Mouse (Mus musculus) CD4-positive helper T cell, adult 2 months (primary cell): ENCODE measurements around the gene Ppib.

Experiments
- DNase-seq: peaks from one replicate; pipeline ENCODE4 v3.0.0-alpha.2; 2012; ENCODE audit warnings: low read depth, missing footprints, low spot score

Ppib gene

GRCm38 (mm10) chr9:66072754-66073153 is 12.7 kb downstream of the Ppib start:
- no peak for DNase-seq

- no peak for DNase-seq
Observed at GRCm38 (mm10) chr9:66078072-66078471, 18.1 kb downstream of the Ppib start.

DNA sequence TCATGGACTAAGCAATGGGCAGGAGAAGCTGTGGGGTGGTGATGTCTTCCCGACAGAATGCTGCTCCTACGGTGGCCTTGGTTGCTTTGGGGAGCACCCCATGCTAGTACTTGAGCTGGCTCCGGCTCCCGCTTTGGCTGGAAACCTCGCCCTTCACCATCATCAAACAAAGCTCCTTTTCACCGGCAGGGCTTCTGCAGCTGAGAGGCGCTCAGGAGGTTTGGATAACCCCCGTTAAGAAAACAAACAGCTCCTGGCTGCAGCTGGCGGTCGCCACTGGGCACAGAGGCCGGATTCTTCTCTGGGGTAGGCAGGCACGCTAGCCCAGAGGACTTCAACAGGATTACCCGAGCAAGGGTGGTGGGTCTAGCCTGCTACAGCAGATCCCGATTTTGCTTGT is 18.5 kb downstream of the Ppib start:
- DNase-seq, result no peak

- DNase-seq, result no peak
Observed at GRCm38 (mm10) chr9:66080804-66081459, 20.9 kb downstream of the Ppib start.

DNA sequence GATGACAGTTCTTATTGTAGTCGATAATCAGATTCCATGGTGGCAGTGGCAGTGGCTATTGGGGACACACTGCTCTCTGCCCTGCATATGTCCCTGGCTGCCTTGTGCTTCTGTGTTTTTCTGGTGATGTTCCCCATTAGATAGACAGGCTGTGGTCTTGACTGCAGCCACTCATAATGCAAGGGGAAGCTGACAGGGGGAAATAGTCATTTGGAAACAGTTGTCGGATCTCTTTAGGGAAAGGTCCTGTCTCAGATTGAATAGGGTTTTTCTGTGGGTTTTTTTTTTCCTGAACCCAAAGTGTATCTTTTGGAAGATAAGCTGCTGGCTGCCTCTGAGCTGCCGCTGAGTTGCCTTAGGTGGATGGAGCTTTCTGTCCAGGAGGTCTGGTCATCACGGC is 22.0 kb downstream of the Ppib start:
- DNase-seq, result no peak

GRCm38 (mm10) chr9:66084171-66084570 is 24.1 kb downstream of the Ppib start:
- DNase-seq, result no peak

DNA sequence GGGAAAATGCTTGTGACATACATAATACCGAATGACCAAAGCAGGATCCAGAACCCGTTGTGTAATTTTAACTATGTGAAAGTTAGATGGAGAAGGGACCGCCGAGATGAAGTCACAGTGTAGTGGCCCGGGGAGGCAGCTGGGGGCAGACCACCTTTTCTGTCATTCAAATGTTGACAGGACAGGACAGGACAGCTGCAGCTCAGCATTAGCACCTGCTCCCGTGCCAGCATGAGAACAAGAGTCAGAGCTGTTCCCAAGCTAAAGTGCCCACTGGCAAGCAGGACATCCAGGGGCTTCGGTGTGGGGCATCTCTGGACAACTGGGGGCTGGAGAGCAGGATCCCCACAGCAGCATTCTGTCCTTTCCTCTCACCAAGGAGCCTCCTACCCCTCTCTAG is 27.0 kb downstream of the Ppib start:
- no peak for DNase-seq

GRCm38 (mm10) chr9:66088411-66088810 is 28.4 kb downstream of the Ppib start:
- peak; percentile 16 for DNase-seq

- DNase-seq, result no peak
Observed at GRCm38 (mm10) chr9:66090593-66091244, 30.7 kb downstream of the Ppib start.

- no peak for DNase-seq
Observed at GRCm38 (mm10) chr9:66091327-66092231, 31.6 kb downstream of the Ppib start.

GRCm38 (mm10) chr9:66092664-66093063 is 32.6 kb downstream of the Ppib start:
- no peak for DNase-seq

GRCm38 (mm10) chr9:66101577-66101976 is 41.6 kb downstream of the Ppib start:
- no peak for DNase-seq

GRCm38 (mm10) chr9:66102668-66103067 is 42.6 kb downstream of the Ppib start:
- no peak for DNase-seq

GRCm38 (mm10) chr9:66104601-66105000 is 44.6 kb downstream of the Ppib start:
- DNase-seq, result no peak

- DNase-seq, result no peak
Observed at GRCm38 (mm10) chr9:66105168-66105567, 45.1 kb downstream of the Ppib start.

DNA sequence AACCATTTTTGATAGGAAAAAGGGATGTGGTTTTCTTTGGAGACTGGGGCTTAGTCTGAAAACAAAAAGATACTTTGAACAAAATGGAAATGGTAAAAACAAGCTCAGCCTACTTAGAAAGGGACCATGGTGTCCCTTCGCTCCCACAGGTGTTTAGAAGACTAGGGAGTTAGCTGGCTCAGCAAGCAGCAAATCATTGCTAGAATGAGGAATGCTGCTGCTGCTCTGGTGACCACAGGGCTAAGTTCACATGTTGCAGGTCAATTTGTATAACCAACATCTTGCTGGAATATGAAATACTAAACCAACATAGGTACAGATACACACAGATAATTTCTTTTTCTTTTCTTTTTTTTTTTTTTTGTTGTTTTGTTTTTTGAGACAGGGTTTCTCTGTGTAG is 49.6 kb downstream of the Ppib start:
- no peak for DNase-seq

- no peak for DNase-seq
Observed at GRCm38 (mm10) chr9:66110126-66110525, 50.1 kb downstream of the Ppib start.

DNA sequence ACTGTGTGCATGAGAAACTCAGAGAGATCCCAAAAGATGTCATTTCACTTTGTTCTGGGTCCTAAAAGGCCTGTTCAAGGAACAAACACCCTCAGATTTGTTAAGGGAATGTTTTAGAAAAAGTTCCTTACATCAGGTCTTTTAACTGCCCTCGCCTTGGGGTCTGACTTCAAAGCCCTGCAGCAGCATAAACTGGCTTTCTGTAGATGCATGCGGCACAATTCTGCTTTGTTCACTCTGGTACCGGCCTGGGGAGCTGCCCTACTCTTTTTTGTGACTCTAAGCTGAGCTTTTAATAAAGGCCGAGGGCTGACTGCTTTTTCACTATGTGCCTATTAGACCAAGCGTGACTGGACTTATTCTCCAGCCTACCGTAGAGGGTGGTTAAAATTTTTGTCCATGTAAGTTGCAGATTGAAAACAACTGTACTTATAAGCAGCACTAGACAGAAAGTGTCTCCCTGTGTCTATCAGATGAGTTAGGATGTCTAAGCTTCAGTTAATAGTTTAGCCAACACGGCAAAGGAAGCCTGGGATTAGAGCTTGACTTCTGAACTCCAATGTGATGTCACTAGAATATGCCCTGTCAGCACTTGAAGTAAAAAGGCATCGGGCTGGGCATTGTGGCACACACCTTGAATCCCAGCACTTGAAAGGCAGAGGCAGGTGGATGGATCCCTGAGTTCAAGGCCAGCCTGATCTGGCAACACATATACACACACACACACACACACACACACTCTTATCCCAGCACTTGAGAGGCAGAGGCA is 50.8 kb downstream of the Ppib start:
- no peak for DNase-seq

DNA sequence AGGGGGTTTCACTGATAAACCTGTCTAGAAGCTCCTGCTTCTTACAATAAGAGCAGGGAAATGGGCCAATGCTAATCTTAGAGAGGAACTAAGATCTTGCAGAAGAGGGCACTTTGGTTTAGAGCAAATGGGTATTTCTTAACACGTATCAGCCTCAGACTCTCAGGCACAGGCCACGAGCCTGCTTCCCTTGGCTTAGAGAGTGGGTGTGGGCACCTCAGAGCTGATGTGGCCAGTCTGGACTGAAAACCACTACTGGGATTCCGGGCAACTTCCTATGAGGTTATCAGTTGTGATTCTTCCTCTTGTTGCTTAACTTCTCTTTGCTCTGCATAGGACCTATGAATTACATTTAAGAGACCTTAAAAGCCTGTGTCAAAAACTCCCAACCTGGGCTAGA is 54.3 kb downstream of the Ppib start:
- DNase-seq, result no peak
